Mouse (Mus musculus) lung, postnatal 0 days (tissue): ENCODE results near the gene Xrcc4. TPM values are rescaled to one million over a fixed set of nuclear protein-coding genes. Genes with fewer than 3 reads are reported as not detected.

Experiments
- ATAC-seq: fragments of 200-750 bp; cut with Nextera tagmentation; 2 replicates; pipeline ENCODE4 v1.8.0; 2017; ENCODE audit warnings: moderate library complexity
- DNase-seq: peaks from one replicate; pipeline ENCODE4 v3.0.0-alpha.2; 2016; ENCODE audit warnings: low spot score
- H3K27ac ChIP-seq: fragments of 300-500 bp; sonication (generic); 2 replicates; pipeline ENCODE4 v1.5.1; 2014; ENCODE audit warnings: antibody characterized with exemption, mild to moderate bottlenecking, low read length, mixed read lengths
- H3K27me3 ChIP-seq: fragments of 300-500 bp; sonication (generic); replicated peaks from 2 replicates; pipeline ENCODE4 v1.6.1; 2014; ENCODE audit warnings: low read length, mixed read lengths; ENCODE audit not compliant: insufficient read depth
- H3K36me3 ChIP-seq: fragments of 300-500 bp; sonication (generic); 2 replicates; pipeline ENCODE4 v1.6.1; 2014; ENCODE audit warnings: low read length, mixed read lengths; ENCODE audit not compliant: insufficient read depth
- H3K4me1 ChIP-seq: fragments of 300-500 bp; sonication (generic); 2 replicates; pipeline ENCODE4 v1.6.1; 2014; ENCODE audit warnings: antibody characterized with exemption, low read depth, low read length, mixed read lengths; ENCODE audit not compliant: insufficient read depth
- H3K4me2 ChIP-seq: fragments of 300-500 bp; sonication (generic); replicated peaks from 2 replicates; pipeline ENCODE4 v1.6.1; 2014; ENCODE audit warnings: low read depth, mild to moderate bottlenecking, low read length, moderate library complexity, mixed read lengths
- H3K4me3 ChIP-seq: fragments of 300-500 bp; sonication (generic); 2 replicates; pipeline ENCODE4 v1.5.1; 2014; ENCODE audit warnings: low read depth, low read length
- H3K9ac ChIP-seq: fragments of 300-500 bp; sonication (generic); replicated peaks from 2 replicates; pipeline ENCODE4 v1.6.1; 2014; ENCODE audit warnings: low read depth, mild to moderate bottlenecking
- H3K9me3 ChIP-seq: fragments of 300-500 bp; sonication (generic); 2 replicates; pipeline ENCODE4 v1.6.1; 2016; ENCODE audit warnings: low read length, mixed read lengths
- CTCF ChIP-seq: IDR thresholded peaks from 2 replicates; pipeline ENCODE4 v1.5.1; 2016; ENCODE audit warnings: antibody characterized with exemption, mild to moderate bottlenecking
- EP300 ChIP-seq: IDR thresholded peaks from 2 replicates; pipeline ENCODE4 v1.6.1; 2016; ENCODE audit warnings: antibody characterized with exemption, mild to moderate bottlenecking, control low read depth
- WGBS: fragments of 180-500 bp; shearing (Covaris S2); extraction: QIAGEN DNeasy Blood & Tissue Kit; methylation state at CpG from one replicate; pipeline ENCODE4 v1.1.7; 2014; 5-methylcytosine and 5-hydroxymethylcytosine counted together
- polyA plus RNA-seq: library from polyadenylated mRNA; unstranded; fragments of >200 nt; fragmentation: Nextera tagmentation; extraction: Ambion mirVana; gene quantifications from 2 replicates; pipeline ENCODE4 v1.2.1, GENCODE M21; 2015

Gene Xrcc4
- polyA plus RNA-seq, 1 experiment from 2014 or later: 12.9 TPM

DNA sequence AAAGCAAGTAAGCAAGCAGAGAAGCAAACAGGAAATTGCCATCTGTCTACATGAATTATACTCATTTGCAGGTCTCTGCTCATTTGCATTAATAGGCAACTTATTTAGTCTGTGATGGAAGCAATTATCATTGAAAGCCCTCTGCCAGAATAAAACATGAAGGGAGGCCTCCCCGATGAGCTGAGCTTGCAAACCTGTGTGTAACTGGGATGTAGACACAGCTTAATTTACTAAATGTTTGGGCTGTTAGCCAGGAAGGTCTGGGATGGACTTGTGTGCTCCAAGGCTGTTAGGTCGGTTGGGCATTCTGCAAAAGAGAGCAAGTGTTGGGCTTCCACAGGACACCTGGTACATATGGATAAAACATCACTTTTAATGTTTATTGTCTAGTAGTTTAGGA lies 208.1 kb downstream of the Xrcc4 start:
- Histone ChIP-seq H3K4me1 (no peaks in the 10 kb centered on the region), H3K4me3 (no peak overlapping the region), H3K27ac (no peak overlapping the region), H3K36me3 (no peaks in the 10 kb centered on the region), H3K9ac (no peak overlapping the region), H3K9me3 (no peaks in the 10 kb centered on the region), H3K4me2 (no peak overlapping the region), H3K27me3 (no peaks in the 10 kb centered on the region)
- no peak for ATAC-seq
- no peak for DNase-seq
- no peak for TF ChIP-seq EP300
- no peak for TF ChIP-seq CTCF
- 48% methylated on average over 2 of the region's 2 CpGs for WGBS

- WGBS: 87% methylated on average over 10 of the region's 10 CpGs
- Histone ChIP-seq H3K4me3 (no peak overlapping the region), H3K9me3 (no peaks in the 10 kb centered on the region), H3K4me1 (no peaks in the 10 kb centered on the region), H3K9ac (no peak overlapping the region), H3K27me3 (no peaks in the 10 kb centered on the region), H3K4me2 (no peak overlapping the region), H3K36me3 (no peaks in the 10 kb centered on the region), H3K27ac (no peak overlapping the region)
- ATAC-seq: no peak
- DNase-seq: peak; percentile 6
- TF ChIP-seq EP300 (no peak), CTCF (no peak)
Observed at GRCm38 (mm10) chr13:89878832-89879468, 210.5 kb downstream of the Xrcc4 start.

- ATAC-seq (no peak), DNase-seq (no peak)
- Histone ChIP-seq H3K27ac (no peak overlapping the region), H3K4me2 (no peak overlapping the region), H3K4me1 (no peaks in the 10 kb centered on the region), H3K36me3 (no peaks in the 10 kb centered on the region), H3K4me3 (no peak overlapping the region), H3K9me3 (no peaks in the 10 kb centered on the region), H3K9ac (no peak overlapping the region), H3K27me3 (no peaks in the 10 kb centered on the region)
- TF ChIP-seq EP300 (no peak), CTCF (no peak)
- WGBS: 91% methylated on average over 4 of the region's 4 CpGs
Observed at GRCm38 (mm10) chr13:89875499-89875898, 213.9 kb downstream of the Xrcc4 start.

DNA sequence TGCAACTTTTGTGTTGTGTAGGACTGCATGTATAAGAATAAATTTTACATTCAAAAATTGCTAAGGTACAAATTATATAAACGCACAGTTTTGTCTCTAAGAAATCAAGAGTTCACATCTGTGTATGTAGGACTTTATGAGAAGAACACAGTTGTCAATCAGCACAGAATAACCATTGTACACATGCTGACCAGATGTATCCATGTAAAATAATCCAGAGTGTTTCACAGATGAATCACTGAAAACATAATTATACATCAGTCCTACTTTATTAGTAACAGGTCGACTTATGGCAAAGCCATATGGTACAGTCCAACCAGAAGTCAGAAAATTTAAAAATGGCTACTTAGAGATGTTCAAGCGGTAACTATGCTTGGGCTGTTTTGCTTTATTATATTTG lies 216.7 kb downstream of the Xrcc4 start:
- no peaks in the 10 kb centered on the region for H3K27me3 ChIP-seq
- no peaks in the 10 kb centered on the region for H3K4me1 ChIP-seq
- H3K27ac ChIP-seq: no peak overlapping the region
- WGBS: 80% methylated on average over 3 of the region's 3 CpGs
- no peak overlapping the region for H3K9ac ChIP-seq
- ATAC-seq: no peak
- TF ChIP-seq CTCF (no peak), EP300 (no peak)
- H3K9me3 ChIP-seq: no peaks in the 10 kb centered on the region
- DNase-seq: no peak
- no peak overlapping the region for H3K4me3 ChIP-seq
- H3K36me3 ChIP-seq: no peaks in the 10 kb centered on the region
- no peak overlapping the region for H3K4me2 ChIP-seq

- H3K27me3 ChIP-seq: no peaks in the 10 kb centered on the region
- H3K27ac ChIP-seq: no peak overlapping the region
- no peak overlapping the region for H3K4me2 ChIP-seq
- 64% methylated on average over 5 of the region's 5 CpGs for WGBS
- H3K9ac ChIP-seq: no peak overlapping the region
- ATAC-seq (no peak), DNase-seq (no peak)
- H3K4me3 ChIP-seq: no peak overlapping the region
- no peaks in the 10 kb centered on the region for H3K4me1 ChIP-seq
- H3K36me3 ChIP-seq: no peaks in the 10 kb centered on the region
- H3K9me3 ChIP-seq: no peaks in the 10 kb centered on the region
- TF ChIP-seq CTCF (no peak), EP300 (no peak)
Observed at GRCm38 (mm10) chr13:89854139-89854538, 235.3 kb downstream of the Xrcc4 start.

GRCm38 (mm10) chr13:89850746-89851145 lies 238.7 kb downstream of the Xrcc4 start:
- Histone ChIP-seq H3K27me3 (no peaks in the 10 kb centered on the region), H3K36me3 (no peaks in the 10 kb centered on the region), H3K4me3 (no peak overlapping the region), H3K9me3 (no peaks in the 10 kb centered on the region), H3K27ac (no peak overlapping the region), H3K4me1 (no peaks in the 10 kb centered on the region), H3K9ac (no peak overlapping the region), H3K4me2 (no peak overlapping the region)
- TF ChIP-seq EP300 (no peak), CTCF (no peak)
- 69% methylated on average over 2 of the region's 2 CpGs for WGBS
- no peak for DNase-seq
- no peak for ATAC-seq

GRCm38 (mm10) chr13:89849955-89850354 lies 239.5 kb downstream of the Xrcc4 start:
- no peak for DNase-seq
- Histone ChIP-seq H3K4me2 (no peak overlapping the region), H3K9me3 (no peaks in the 10 kb centered on the region), H3K27me3 (no peaks in the 10 kb centered on the region), H3K4me3 (no peak overlapping the region), H3K36me3 (no peaks in the 10 kb centered on the region), H3K4me1 (no peaks in the 10 kb centered on the region), H3K27ac (no peak overlapping the region), H3K9ac (no peak overlapping the region)
- WGBS: 81% methylated on average over 1 of the region's 1 CpGs
- no peak for ATAC-seq
- no peak for TF ChIP-seq EP300
- TF ChIP-seq CTCF: no peak
